ENCODE assay signal across 7 mouse cellular contexts in genomic region chr4:150625425-150625824, GRCm38 (mm10). TPM values are rescaled to one million over a fixed set of nuclear protein-coding genes. Genes with fewer than 3 reads are reported as not detected.
A peak's percentile ranks its signal among the peaks of the same experiment; 100 is the strongest.
DNase-seq lines count a peak whose midpoint lies in the region; ATAC-seq and TF ChIP-seq lines count a peak whose summit lies in the region.

No protein-coding gene starts in this region.

- no peak overlapping the region for H3K27ac ChIP-seq in embryonic facial prominence, embryonic 10.5 days (replicated peaks)
- no peak overlapping the region for H3K27ac ChIP-seq in lung, embryonic 16.5 days (ENCODE audit: low read length)

- peaks cover 31% of the 10 kb centered on the region for H3K36me3 ChIP-seq in G1E (replicated peaks)
- H3K36me3 ChIP-seq in embryonic facial prominence, embryonic 10.5 days (replicated peaks) = peaks cover 34% of the 10 kb centered on the region
- peaks cover 3% of the 10 kb centered on the region; the same call in 1 of the 2 replicates for H3K36me3 ChIP-seq in lung, embryonic 16.5 days (ENCODE audit: control insufficient read depth, insufficient read depth, low read length)

- peaks cover 22% of the 10 kb centered on the region for H3K27me3 ChIP-seq in G1E (ENCODE audit: insufficient read depth, low read length)
- H3K27me3 ChIP-seq in embryonic facial prominence, embryonic 10.5 days (replicated peaks; ENCODE audit: low read depth, poor library complexity, severe bottlenecking) = no peaks in the 10 kb centered on the region
- H3K27me3 ChIP-seq in lung, embryonic 16.5 days (ENCODE audit: control insufficient read depth, insufficient read depth, low read depth, low read length) = no peaks in the 10 kb centered on the region

- peak; percentile 46 for DNase-seq in G1E (ENCODE audit: low spot score)
- DNase-seq in adrenal gland, postnatal 14 days = peak; percentile 85
- DNase-seq in embryonic facial prominence, embryonic 10.5 days (ENCODE audit: low spot score) = peak; percentile 65
- DNase-seq in heart, postnatal 10 days = peak; percentile 79 to 86
- peak; percentile 83 to 87 for DNase-seq in kidney, postnatal 25 days
- peak; percentile 56 for DNase-seq in ovary, postnatal 14 days (ENCODE audit: low spot score)

- no peak overlapping the region for H3K4me2 ChIP-seq in lung, embryonic 16.5 days (ENCODE audit: low read depth, low read length)

- no peak overlapping the region for H3K4me3 ChIP-seq in G1E (ENCODE audit: low read depth, low read length)
- H3K4me3 ChIP-seq in embryonic facial prominence, embryonic 10.5 days = no peak overlapping the region
- no peak overlapping the region for H3K4me3 ChIP-seq in lung, embryonic 16.5 days (ENCODE audit: low read length)

- H3K9ac ChIP-seq in lung, embryonic 16.5 days (ENCODE audit: low read length) = no peak overlapping the region

- 62% methylated on average over 1 of the region's 1 CpGs for WGBS in embryonic facial prominence, embryonic 10.5 days
- 37% methylated on average over 1 of the region's 1 CpGs for WGBS in lung, embryonic 16.5 days

- ATAC-seq in G1E (ENCODE audit: extremely low read depth, insufficient number of reproducible peaks, low FRiP score, poor library complexity, severe bottlenecking) = peak; percentile 69; the same call in 1 of the 2 replicates
- ATAC-seq in lung, embryonic 16.5 days (ENCODE audit: low read depth) = peak; percentile 65

- peaks cover 34% of the 10 kb centered on the region for H3K4me1 ChIP-seq in G1E (ENCODE audit: insufficient read depth, low read depth, low read length)
- 0 out of 2 replicates have a peak, but pooled peaks cover 2% of the 10 kb centered on the region for H3K4me1 ChIP-seq in embryonic facial prominence, embryonic 10.5 days
- peaks cover 2% of the 10 kb centered on the region; the same call in 1 of the 2 replicates for H3K4me1 ChIP-seq in lung, embryonic 16.5 days (replicated peaks; ENCODE audit: control insufficient read depth, insufficient read depth, low read length)

- no peaks in the 10 kb centered on the region for H3K9me3 ChIP-seq in G1E (replicated peaks)
- H3K9me3 ChIP-seq in embryonic facial prominence, embryonic 10.5 days = no peaks in the 10 kb centered on the region
- no peaks in the 10 kb centered on the region for H3K9me3 ChIP-seq in lung, embryonic 16.5 days (ENCODE audit: control insufficient read depth, low read length)

- intact Hi-C loops in heart, postnatal 10 days (cut with DNase I) = loop anchor here (5.0 kb wide), 2 partner anchors 278 to 368 kb away; no protein-coding TSS in a partner anchor

- TF ChIP-seq CTCF in G1E (IDR thresholded peaks at IDR 0.05; ENCODE audit: low read depth, low read length) = no peak; the same call in 1 of the 2 replicates

RNA-seq across cellular contexts. Expression of gene Slc45a1, which starts 26.5 kb away (rescaled TPM):
- total RNA-seq in G1E (2014; fragmentation: Nextera tagmentation) (not detected in 2 replicates), G1E (2017) (0.22 TPM in 1 of 2 replicates, not detected in the other)
- polyA plus RNA-seq in G1E (2012) = not detected in 2 replicates
- 0.33 and 1.4 TPM in 2 replicates for total RNA-seq in adrenal gland, postnatal 14 days (2021)
- 1.4 and 1.7 TPM in 2 replicates for polyA plus RNA-seq in embryonic facial prominence, embryonic 10.5 days (2016; fragmentation: Nextera tagmentation; extraction: Ambion mirVana)
- not detected for total RNA-seq in heart, postnatal 10 days (2021)
- polyA plus RNA-seq in lung, embryonic 16.5 days (2015; fragmentation: Nextera tagmentation; extraction: Ambion mirVana) = 0.14 and 0.15 TPM in 2 replicates
